Mouse (Mus musculus) neutrophil, adult 5-6 weeks (primary cell): Measurements from ENCODE around the gene Helz. TPM values are rescaled to one million over a fixed set of nuclear protein-coding genes. Genes with fewer than 3 reads are reported as not detected.
"Not testable (repeated sequence)": the region's sequence is repeated elsewhere in the genome, so short reads cannot be mapped to it uniquely, and the experiment has no call there.

ENCODE experiments used
- ATAC-seq: fragments of 151-379, 151-347 bp; 2 replicates; pipeline ENCODE4 v1.8.0; 2017; ENCODE audit warnings: mild to moderate bottlenecking, moderate TSS enrichment; ENCODE audit not compliant: insufficient number of reproducible peaks, poor library complexity, low FRiP score, severe bottlenecking; ENCODE audit errors: extremely low read depth
- total RNA-seq: library from RNA; stranded (forward); fragments of 200-1000 nt; gene quantifications from 2 replicates; pipeline ENCODE4 v1.2.3, GENCODE M21; 2017

Gene Helz
- 40.0 and 47.3 TPM in 2 replicates for total RNA-seq

GRCm38 (mm10) chr11:107547351-107548203 is at the start of gene Helz:
Helz (plus strand) TSS chr11:107547930.
- peak; percentile 60 for ATAC-seq

- ATAC-seq: no peak
These were observed 44.9 kb upstream of the Helz start for GRCm38 (mm10) chr11:107502801-107503200.

GRCm38 (mm10) chr11:107504364-107504763 is 43.4 kb upstream of the Helz start:
- ATAC-seq: not testable (repeated sequence)

- no peak for ATAC-seq
These were observed 41.5 kb upstream of the Helz start for GRCm38 (mm10) chr11:107506260-107506659.

DNA sequence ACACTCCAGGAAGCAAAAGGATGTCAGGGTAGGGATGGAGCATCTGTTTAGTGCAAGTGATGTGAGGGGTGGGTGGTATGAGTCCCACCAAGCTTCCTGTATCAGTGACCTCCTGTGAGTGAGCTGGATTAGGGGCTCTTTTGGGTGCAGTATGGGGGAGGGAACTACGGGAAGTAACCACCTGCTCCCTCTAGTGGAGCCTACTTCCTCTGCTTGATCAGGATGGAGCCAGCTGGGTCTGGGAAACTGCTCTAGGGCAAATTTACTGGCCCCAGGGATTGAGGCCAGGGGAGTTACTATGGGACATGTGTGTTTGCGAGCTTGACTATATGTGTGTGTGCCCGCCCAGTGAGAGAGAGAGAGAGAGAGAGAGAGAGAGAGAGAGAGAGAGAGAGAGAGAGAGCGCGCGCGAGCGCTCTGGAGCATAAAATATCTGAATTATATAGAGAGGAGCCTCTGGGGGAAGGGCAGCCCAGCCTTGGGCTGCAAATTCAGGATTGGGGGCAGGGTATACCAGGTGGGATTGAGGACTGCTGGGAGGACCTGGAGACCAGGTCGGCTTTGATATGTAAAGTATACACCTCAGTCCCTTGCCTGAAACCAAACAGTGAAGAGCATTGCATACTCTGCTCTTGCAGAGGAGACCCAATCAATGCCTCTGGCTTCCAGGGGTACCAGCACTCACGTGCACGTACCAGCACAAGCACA is 37.9 kb upstream of the Helz start:
- no peak for ATAC-seq

DNA sequence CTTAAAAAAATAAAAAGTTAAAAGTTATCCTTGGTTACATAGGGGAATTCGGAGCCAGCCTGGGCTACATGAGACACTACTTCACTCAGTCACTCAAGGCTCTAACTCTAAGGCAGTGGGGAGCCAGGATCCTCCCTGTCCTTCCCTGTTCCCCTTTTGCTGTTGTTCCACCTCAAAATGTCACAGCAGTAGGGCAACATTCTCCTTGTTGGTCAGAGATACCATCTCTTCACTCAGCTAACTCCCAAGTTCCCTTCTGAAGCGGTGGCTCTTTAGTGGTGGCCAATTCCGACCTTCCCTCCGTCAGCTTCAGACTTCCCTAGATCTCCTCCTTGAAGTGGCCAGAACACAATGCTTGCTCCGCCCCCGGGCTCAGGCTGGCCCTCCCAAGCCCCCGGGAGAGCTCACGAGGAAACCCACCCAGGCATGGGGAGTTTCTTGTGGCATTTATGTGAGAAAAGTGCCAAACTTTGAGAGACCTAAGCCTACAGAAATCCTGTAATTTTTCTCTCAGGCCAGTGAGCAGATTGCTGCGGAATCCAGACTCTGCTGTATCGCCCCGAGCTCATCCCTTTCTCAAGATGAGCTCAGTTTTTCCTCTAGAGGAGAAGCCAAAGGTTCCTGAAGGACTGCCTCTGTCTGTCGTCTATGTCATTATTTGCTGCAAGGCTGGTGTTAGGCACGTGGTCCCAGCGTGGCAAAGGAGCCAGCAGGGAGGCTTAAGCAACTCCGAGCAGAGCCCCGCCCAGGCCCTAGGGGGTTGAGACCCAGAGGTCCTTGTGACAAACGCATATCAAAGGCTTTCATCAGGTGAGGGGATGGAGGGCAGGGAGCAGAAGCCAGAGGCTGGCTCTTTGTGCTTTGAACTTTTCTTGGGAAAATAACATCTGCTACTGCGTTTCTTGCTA is 37.1 kb upstream of the Helz start:
- no peak for ATAC-seq

DNA sequence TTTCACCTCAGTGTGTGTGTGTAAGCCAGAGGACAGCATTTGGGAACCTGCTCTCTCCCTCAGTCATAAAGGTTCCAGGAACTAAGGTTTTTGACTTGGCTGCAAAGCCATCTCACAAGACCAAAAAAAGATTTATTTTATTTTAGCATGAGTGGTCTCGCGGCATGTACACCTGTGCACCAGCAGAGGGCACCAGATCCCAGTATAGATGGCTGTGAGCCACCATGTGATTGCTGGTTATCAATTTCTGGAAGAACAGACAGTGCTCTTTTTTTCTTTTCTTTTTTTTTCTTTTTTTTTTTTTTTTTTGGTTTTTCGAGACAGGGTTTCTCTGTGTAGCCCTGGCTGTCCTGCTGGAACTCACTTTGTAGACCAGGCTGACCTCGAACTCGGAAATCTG is 35.8 kb upstream of the Helz start:
- ATAC-seq: peak; percentile 63; the same call in 1 of the 2 replicates

DNA sequence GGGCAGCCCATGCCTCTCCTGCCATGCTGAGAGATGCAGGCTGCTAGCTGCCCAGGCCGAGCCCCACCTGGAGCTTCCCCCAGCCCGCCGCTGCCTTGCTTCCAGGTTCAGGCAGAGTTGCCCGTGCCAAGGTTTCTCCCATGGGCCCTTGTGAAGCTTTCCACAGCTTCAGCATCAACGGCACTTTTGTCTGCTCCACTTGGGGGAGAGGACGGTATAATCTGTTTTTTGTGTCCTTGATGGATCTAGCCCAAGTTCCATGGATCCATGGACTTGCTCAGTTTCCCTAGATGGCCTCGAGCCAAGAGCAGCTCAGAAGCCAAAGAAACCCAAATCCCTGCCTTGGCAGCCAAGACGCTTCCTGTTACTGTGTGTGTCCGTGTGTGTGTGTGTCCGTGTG is 34.7 kb upstream of the Helz start:
- no peak for ATAC-seq

- no peak for ATAC-seq
These were observed 31.3 kb upstream of the Helz start for GRCm38 (mm10) chr11:107516387-107516786.

GRCm38 (mm10) chr11:107518645-107519429 is 28.9 kb upstream of the Helz start:
- ATAC-seq: no peak

DNA sequence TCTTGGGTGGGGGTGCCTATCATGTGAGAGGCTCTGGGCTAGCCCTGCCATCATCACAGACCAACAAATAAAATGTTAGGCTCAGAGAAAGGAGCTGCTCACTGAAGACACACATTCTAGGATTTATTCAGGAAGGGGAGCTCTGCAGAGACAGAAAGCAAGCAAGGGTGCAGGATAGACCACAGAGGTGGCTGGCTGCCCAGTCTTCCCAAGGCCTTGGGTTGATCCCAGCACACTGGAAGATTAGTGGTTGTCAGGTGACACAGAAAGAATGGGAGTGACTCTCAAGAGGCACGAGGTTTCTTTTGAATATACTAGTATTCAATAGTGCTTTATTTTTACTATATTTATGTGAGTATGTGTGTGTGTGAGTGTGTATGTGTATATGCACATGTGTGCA is 26.6 kb upstream of the Helz start:
- no peak for ATAC-seq

- no peak for ATAC-seq
These were observed 22.8 kb upstream of the Helz start for GRCm38 (mm10) chr11:107524966-107525365.

GRCm38 (mm10) chr11:107527632-107528031 is 20.1 kb upstream of the Helz start:
- no peak for ATAC-seq

DNA sequence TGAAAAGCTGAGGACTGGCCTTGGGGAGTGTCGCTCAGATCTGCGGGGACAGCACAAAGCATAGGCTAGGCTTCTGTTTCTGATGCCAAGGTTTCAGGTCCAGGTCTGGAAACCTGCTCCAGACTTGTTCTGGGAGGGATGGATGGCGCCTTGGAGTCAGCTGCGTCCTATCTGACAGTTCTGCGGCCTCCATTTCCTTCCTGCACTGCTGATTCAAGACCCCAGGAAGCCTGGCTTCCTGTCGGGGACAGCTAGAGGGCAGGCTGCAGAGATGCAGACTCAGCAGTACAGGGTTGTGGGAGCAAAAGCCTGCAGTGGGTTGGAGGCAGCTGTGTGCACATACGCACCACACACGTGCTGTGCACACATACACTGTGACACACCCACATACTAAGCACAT is 18.4 kb upstream of the Helz start:
- no peak for ATAC-seq

DNA sequence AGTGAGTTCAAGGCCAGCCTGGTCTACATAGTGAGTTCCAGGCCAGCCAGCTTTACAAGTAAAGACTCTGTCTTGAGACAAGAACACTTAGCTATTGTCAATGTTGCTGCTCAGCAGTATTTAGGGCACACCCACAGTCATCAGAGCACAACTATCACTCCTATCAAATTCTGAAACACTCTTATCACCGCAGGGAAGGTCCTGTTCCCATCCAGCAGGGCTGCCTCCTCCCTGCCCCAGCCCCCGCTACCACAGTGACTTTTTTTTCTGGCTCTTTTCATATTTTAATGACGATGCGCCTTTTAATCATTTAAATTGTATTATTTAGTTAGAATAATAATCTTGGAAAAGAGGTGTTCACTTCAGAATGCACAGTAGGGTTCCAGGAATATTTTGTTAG is 16.3 kb upstream of the Helz start:
- ATAC-seq: no peak

GRCm38 (mm10) chr11:107532271-107532670 is 15.5 kb upstream of the Helz start:
- no peak for ATAC-seq

DNA sequence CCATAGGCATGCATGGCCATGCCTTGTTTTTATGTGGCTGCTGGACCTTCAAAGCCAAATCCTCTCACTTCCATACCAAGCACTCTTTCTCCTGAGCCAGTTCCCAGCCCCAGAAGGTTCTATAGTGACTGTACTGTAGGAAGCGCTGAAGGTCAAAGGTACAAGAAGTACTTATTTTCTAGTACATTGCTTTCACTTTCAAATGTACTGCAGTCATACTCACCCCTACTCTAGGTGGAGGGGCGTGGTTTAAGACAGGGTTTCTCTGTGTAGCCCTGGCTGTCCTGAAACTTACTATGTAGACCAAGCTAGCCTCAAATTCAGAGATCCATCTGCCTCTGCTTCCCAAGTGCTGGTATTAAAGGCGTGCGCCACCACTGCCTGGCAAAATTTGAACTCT is 8.7 kb upstream of the Helz start:
- no peak for ATAC-seq

DNA sequence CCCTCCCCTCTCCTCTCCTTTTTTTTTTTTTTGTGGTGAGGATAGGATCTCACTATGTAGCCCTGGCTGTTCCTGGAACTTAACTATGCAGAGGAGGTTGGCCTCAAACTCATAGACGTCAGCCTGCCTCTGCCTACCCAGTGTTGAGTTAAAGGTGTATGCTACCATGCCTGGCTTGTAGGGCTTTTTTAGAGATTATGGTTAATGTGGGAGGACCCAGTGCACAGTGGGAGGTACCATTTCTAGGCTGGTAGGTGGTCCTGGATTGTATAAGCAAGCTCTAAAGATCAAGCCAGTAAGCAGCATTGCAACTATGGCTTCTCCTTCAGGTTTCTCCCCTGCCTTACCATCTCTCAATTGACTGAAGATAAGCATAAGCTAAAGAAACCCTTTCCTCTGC is 7.4 kb upstream of the Helz start:
- ATAC-seq: no peak
